Mouse (Mus musculus) spleen, adult 2 months (tissue): ENCODE results near the gene Lmod2.

Source experiments
- CTCF ChIP-seq: fragments of 200-500 bp; IDR thresholded peaks from 2 replicates; pipeline ENCODE4 v1.5.1; 2011; ENCODE audit warnings: mild to moderate bottlenecking, inconsistent platforms; ENCODE audit not compliant: insufficient read depth, insufficient read length, insufficient replicate concordance; ENCODE audit errors: extremely low read depth
- POLR2A ChIP-seq: fragments of 200-500 bp; IDR thresholded peaks from 2 replicates; pipeline ENCODE4 v1.6.1; 2011; ENCODE audit warnings: low read depth, low read length, inconsistent platforms

DNA sequence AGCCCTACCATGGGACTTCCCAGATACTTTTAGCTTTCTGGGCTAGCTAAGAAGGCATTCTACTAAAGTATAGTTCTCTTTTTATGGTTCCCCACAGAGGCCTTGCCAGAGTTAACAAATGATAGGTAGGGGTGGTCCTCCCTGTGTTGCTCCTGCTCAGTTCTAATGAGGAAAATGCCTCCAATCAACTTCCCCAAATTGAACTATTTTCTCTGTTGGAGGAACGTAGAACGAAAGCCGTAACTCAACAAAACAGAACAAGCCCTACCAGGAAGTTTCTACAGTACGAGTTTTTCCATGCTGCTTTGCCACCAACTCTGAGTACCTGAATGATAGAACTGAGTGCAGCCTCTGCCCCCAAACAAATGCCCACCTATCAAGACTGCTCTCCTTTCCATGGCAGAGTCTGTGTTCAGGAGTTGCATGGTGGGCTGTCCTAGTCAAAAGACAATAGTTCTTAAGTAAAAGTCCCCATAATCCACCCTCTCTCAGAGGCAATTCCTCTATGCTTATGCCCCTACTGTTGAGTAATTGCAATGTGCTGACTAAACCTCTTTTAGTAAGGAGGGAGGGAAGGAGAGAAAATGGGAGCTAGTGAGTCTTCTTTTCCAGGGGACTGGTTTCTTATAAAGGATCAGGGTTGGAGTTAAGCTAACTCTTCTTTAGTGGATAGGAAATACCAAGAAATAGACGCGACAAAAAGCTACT, 47.9 kb downstream of the Lmod2 start:
- no peak for TF ChIP-seq CTCF
- no peak for TF ChIP-seq POLR2A
